Mouse (Mus musculus) hindbrain, postnatal 0 days (tissue): ENCODE measurements around the gene Hist1h3i. TPM values are rescaled to one million over a fixed set of nuclear protein-coding genes. Genes with fewer than 3 reads are reported as not detected.
A peak's percentile ranks its signal among the peaks of the same experiment; 100 is the strongest.
"Not testable (repeated sequence)": the region's sequence is repeated elsewhere in the genome, so short reads cannot be mapped to it uniquely, and the experiment has no call there.

Experiments used
- ATAC-seq: fragments of 200-750 bp; cut with Nextera tagmentation; 2 replicates; pipeline ENCODE4 v1.8.0; 2017; ENCODE audit warnings: mild to moderate bottlenecking, moderate TSS enrichment, moderate library complexity
- DNase-seq: peaks from one replicate; pipeline ENCODE4 v3.0.0-alpha.2; 2015; ENCODE audit warnings: low spot score
- H3K27ac ChIP-seq: fragments of 300-500 bp; sonication (generic); 2 replicates; pipeline ENCODE4 v1.5.1; 2014; ENCODE audit warnings: mild to moderate bottlenecking
- H3K27me3 ChIP-seq: fragments of 300-500 bp; sonication (generic); 2 replicates; pipeline ENCODE4 v1.6.1; 2014; ENCODE audit warnings: low read length, mixed read lengths; ENCODE audit not compliant: insufficient read depth
- H3K36me3 ChIP-seq: fragments of 300-500 bp; sonication (generic); 2 replicates; pipeline ENCODE4 v1.6.1; 2014; ENCODE audit warnings: low read length, mixed read lengths; ENCODE audit not compliant: insufficient read depth
- H3K4me1 ChIP-seq: fragments of 300-500 bp; sonication (generic); 2 replicates; pipeline ENCODE4 v1.6.1; 2014; ENCODE audit warnings: antibody characterized with exemption, low read length, mixed read lengths; ENCODE audit not compliant: insufficient read depth
- H3K4me2 ChIP-seq: fragments of 300-500 bp; sonication (generic); 2 replicates; pipeline ENCODE4 v1.6.1; 2014; ENCODE audit warnings: low read depth, mild to moderate bottlenecking, low read length, moderate library complexity, mixed read lengths
- H3K4me3 ChIP-seq: fragments of 300-500 bp; sonication (generic); 2 replicates; pipeline ENCODE4 v1.5.1; 2014; ENCODE audit warnings: low read length
- H3K9ac ChIP-seq: fragments of 300-500 bp; sonication (generic); replicated peaks from 2 replicates; pipeline ENCODE4 v1.6.1; 2014; ENCODE audit warnings: mild to moderate bottlenecking, low read length, moderate library complexity, mixed read lengths
- H3K9me3 ChIP-seq: fragments of 300-500 bp; sonication (generic); 2 replicates; pipeline ENCODE4 v1.6.1; 2016; ENCODE audit warnings: low read length, mixed read lengths
- CTCF ChIP-seq: IDR thresholded peaks from 2 replicates; pipeline ENCODE4 v1.5.1; 2016; ENCODE audit warnings: antibody characterized with exemption, control low read depth, low read depth
- WGBS: fragments of 180-500 bp; shearing (Covaris S2); extraction: QIAGEN DNeasy Blood & Tissue Kit; methylation state at CpG from one replicate; pipeline ENCODE4 v1.1.7; 2014; 5-methylcytosine and 5-hydroxymethylcytosine counted together
- polyA plus RNA-seq: library from polyadenylated mRNA; unstranded; fragments of >200 nt; fragmentation: Nextera tagmentation; extraction: Ambion mirVana; gene quantifications from 2 replicates; pipeline ENCODE4 v1.2.1, GENCODE M21; 2015
- total RNA-seq: library from RNA; depleted of rRNA; stranded (reverse); fragments of >200 nt; gene quantifications from 2 replicates; pipeline ENCODE4 v1.2.3, GENCODE M21; 2014

The Hist1h3i gene
- total and polyA plus RNA-seq, 2 experiments from 2014 or later = 24.5 to 789 TPM

GRCm38 (mm10) chr13:21786189-21786898, 3.2 kb upstream of the Hist1h3i start:
- Histone ChIP-seq H3K9me3 (no peaks in the 10 kb centered on the region), H3K36me3 (no peaks in the 10 kb centered on the region), H3K9ac (0 out of 2 replicates have a peak overlapping the region, but pooled peaks have one; percentile 35), H3K4me3 (peak overlapping the region; percentile 31), H3K27me3 (no peaks in the 10 kb centered on the region), H3K4me2 (peak overlapping the region; percentile 54), H3K4me1 (peaks cover 3% of the 10 kb centered on the region; the same call in 1 of the 2 replicates), H3K27ac (peak overlapping the region; percentile 73; the same call in 1 of the 2 replicates)
- TF ChIP-seq CTCF = no peak
- DNase-seq = peak; percentile 33
- 3% methylated on average over 8 of the region's 8 CpGs for WGBS
- no peak for ATAC-seq

DNA sequence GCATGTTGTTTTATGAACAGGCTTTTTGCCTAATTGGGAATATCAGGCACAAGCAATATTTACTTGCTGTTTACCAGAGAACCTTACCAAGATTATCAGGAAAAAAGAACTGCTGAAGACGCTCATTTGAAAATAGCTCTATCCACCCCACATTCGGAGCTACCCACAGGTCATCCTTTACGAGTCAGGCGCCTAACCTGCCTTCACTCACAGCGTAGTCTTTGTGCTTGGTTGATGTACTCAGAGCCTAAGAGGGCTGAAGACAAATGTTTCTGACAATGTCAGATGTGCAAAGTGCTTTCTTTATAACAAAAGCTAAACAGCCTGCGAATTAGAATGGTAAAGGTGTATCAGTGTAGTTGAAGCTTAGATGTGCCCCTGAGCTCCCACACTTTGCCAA, 1.1 kb upstream of the Hist1h3i start:
- H3K27me3 ChIP-seq = no peaks in the 10 kb centered on the region
- H3K4me3 ChIP-seq = no peak overlapping the region
- no peaks in the 10 kb centered on the region for H3K9me3 ChIP-seq
- H3K4me1 ChIP-seq = peaks cover 9% of the 10 kb centered on the region; the same call in 1 of the 2 replicates
- H3K27ac ChIP-seq = peak overlapping the region; percentile 18; the same call in 1 of the 2 replicates
- no peak for DNase-seq
- no peak for TF ChIP-seq CTCF
- no peak for ATAC-seq
- no peaks in the 10 kb centered on the region for H3K36me3 ChIP-seq
- WGBS = 24% methylated on average over 6 of the region's 6 CpGs
- no peak overlapping the region; the same call in 1 of the 2 replicates for H3K4me2 ChIP-seq
- H3K9ac ChIP-seq = no peak overlapping the region

GRCm38 (mm10) chr13:21783734-21784161, 578 bp upstream of the Hist1h3i start:
- ATAC-seq (no peak), DNase-seq (peak; percentile 72)
- Histone ChIP-seq H3K4me3 (peak overlapping the region; percentile 34), H3K27ac (peak overlapping the region; percentile 18; the same call in 1 of the 2 replicates), H3K27me3 (no peaks in the 10 kb centered on the region), H3K36me3 (no peaks in the 10 kb centered on the region), H3K4me1 (peaks cover 9% of the 10 kb centered on the region; the same call in 1 of the 2 replicates), H3K4me2 (peak overlapping the region; percentile 68), H3K9ac (peak overlapping the region; percentile 33; the same call in 1 of the 2 replicates), H3K9me3 (no peaks in the 10 kb centered on the region)
- 3% methylated on average over 9 of the region's 9 CpGs for WGBS
- TF ChIP-seq CTCF = no peak

DNA sequence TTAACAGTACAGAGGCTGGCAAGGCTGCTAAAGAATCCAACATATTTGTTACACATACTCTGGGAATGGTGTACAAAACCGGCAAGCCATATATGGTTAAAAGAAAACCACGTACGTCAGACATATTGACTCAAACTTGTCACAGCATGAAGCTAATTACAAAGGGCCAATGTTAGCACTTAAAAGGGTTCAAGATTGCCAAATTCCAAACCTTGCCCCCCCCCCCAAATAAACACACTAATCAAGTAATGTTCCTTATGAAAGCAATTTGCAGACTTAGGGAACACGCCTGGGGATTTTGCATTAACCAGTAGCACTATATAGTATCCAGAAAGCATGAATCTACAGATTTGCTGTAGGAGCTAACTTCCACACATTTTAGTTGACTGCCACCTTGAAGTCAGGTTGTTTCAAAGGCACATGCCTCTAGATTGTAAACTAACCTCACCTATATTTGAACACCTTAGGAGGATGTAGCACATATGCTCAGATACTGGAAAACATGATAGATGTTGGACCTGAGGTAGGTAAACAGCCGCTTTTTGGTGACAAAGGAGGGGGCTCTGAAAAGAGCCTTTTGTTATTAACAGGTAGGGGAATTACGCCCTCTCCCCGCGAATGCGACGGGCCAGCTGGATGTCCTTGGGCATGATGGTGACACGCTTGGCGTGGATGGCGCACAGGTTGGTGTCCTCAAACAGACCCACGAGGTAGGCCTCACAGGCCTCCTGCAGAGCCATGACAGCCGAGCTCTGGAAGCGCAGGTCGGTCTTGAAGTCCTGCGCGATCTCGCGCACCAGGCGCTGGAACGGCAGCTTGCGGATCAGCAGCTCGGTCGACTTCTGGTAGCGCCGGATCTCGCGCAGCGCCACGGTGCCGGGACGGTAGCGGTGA, 562 bp downstream of the Hist1h3i start:
- H3K27me3 ChIP-seq, H3K36me3 ChIP-seq, ATAC-seq, H3K4me1 ChIP-seq, H3K9me3 ChIP-seq: not testable (repeated sequence)
- Histone ChIP-seq H3K9ac (peak overlapping the region; percentile 57), H3K4me2 (peak overlapping the region; percentile 68), H3K27ac (peak overlapping the region; percentile 67), H3K4me3 (peak overlapping the region; percentile 34)
- 2% methylated on average over 14 of the region's 35 CpGs for WGBS
- DNase-seq = peak; percentile 20

DNA sequence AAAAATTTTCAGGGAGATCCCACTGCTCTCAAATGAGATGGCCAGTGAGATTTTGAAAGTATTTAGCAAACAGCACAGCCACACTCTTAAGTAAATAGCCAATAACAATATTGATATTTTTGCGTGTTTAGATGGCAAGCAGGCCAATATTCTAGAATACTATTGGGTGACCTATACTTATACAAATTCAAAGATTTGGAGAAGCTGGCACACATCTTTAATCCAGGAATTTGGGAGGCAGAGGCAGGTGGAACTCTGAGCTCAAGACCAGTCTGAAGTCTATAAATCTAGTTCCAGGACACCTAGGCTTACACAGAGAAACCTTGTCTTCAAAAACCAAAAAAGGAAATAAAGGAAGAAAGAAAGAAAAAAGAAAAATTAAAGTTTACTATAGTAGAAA, 1.5 kb downstream of the Hist1h3i start:
- Histone ChIP-seq H3K27ac (no peak overlapping the region), H3K36me3 (no peaks in the 10 kb centered on the region), H3K9me3 (no peaks in the 10 kb centered on the region), H3K27me3 (no peaks in the 10 kb centered on the region), H3K4me1 (peaks cover 9% of the 10 kb centered on the region; the same call in 1 of the 2 replicates), H3K4me3 (no peak overlapping the region), H3K4me2 (no peak overlapping the region), H3K9ac (no peak overlapping the region)
- TF ChIP-seq CTCF = no peak
- 98% methylated on average over 1 of the region's 1 CpGs for WGBS
- ATAC-seq = no peak
- no peak for DNase-seq

DNA sequence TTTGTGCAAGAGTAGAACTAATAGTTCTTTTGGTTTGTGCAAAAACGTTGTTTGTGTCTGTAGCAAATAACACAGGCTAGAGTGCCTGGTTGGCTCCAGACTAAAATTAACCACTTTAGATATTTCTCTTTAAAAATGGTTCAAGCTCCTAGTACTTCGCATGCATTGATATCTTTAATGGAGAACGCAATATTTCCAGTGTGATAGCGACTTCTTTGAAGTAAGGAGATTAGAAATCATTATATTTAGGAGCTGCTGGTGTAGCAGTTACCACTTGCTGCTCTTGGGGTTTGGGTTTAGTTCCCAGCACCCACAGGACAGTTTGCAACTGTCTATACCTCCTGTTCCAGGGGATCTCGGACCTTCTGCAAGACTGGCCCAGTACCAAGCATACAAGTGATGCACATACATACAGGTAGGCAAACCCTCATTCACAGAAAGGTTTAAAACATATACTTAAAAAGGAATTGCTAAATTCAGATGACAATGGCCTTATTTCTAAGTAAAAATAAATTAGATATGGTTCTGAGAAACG, 2.1 kb downstream of the Hist1h3i start:
- TF ChIP-seq CTCF = no peak
- DNase-seq (no peak), ATAC-seq (no peak)
- Histone ChIP-seq H3K9me3 (no peaks in the 10 kb centered on the region), H3K36me3 (no peaks in the 10 kb centered on the region), H3K9ac (no peak overlapping the region), H3K27ac (peak overlapping the region; percentile 78; the same call in 1 of the 2 replicates), H3K27me3 (no peaks in the 10 kb centered on the region), H3K4me2 (peak overlapping the region; percentile 97), H3K4me3 (no peak overlapping the region; the same call in 1 of the 2 replicates), H3K4me1 (peaks cover 9% of the 10 kb centered on the region; the same call in 1 of the 2 replicates)
- 46% methylated on average over 6 of the region's 6 CpGs for WGBS
